ENCODE assay signal across 9 mouse cellular contexts in the genomic region with DNA sequence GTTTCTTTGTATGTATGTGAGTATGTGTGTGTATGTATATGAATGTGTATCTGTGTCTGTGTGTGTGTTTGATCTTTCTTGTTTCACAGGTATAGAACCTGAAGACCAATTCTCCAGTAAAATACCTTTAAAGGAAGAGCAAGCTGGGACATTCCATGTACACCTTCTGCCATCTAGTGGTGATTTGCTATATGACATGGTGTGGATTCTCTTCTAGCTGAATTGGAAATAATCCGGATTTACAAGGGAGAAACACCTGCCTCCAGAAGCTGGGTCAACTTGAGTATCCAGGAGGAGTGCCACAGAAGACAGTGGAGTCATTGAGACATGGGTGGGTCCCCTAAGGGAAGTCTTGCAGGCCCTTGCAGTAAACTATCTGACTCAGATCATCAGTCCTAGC. TPM values are rescaled to one million over a fixed set of nuclear protein-coding genes. Genes with fewer than 3 reads are reported as not detected.
A peak's percentile ranks its signal among the peaks of the same experiment; 100 is the strongest.
DNase-seq lines count a peak whose midpoint lies in the region; ATAC-seq and TF ChIP-seq lines count a peak whose summit lies in the region.
"Had no signal": no experiment of that assay in that cellular context is flagged by ENCODE, and none has a peak within 500 bp of the region (broad histone marks: within the 10 kb centered on the region; RNA-seq: fewer than 3 reads in every experiment).

No protein-coding gene starts in this region.

- no peak overlapping the region for H3K27ac ChIP-seq in spleen, adult 2 months (ENCODE audit: insufficient read depth, low read length)
- H3K27ac ChIP-seq in midbrain, embryonic 13.5 days = no peak overlapping the region

- no peaks in the 10 kb centered on the region for H3K27me3 ChIP-seq in spleen, adult 2 months (ENCODE audit: control insufficient read depth, insufficient read depth, low read length)
- peaks cover 5% of the 10 kb centered on the region; the same call in 1 of the 2 replicates for H3K27me3 ChIP-seq in midbrain, embryonic 13.5 days

- H3K9ac ChIP-seq in midbrain, embryonic 13.5 days (replicated peaks) = no peak overlapping the region

- TF ChIP-seq POLR2A in spleen, adult 2 months (IDR thresholded peaks at IDR 0.05; ENCODE audit: low read depth, low read length) = no peak

- H3K36me3 ChIP-seq in spleen, adult 2 months (ENCODE audit: control insufficient read depth, insufficient read depth, low read length) = no peaks in the 10 kb centered on the region
- H3K36me3 ChIP-seq in midbrain, embryonic 13.5 days = no peaks in the 10 kb centered on the region

- H3K4me1 ChIP-seq in spleen, adult 2 months (ENCODE audit: control insufficient read depth, insufficient read depth, insufficient read length) = no peaks in the 10 kb centered on the region
- peaks cover 6% of the 10 kb centered on the region; the same call in 1 of the 2 replicates for H3K4me1 ChIP-seq in midbrain, embryonic 13.5 days (replicated peaks)

- DNase-seq in heart, adult 18-20 months = peak; percentile 21 to 76
- no peak for DNase-seq in heart, postnatal 25 days (ENCODE audit: low spot score)
- DNase-seq in spleen, adult 2 months (ENCODE audit: low read depth in 1 of 2, low spot score in 2 of 2) = no peak
- DNase-seq in spleen, adult 12 weeks (ENCODE audit: low spot score) = no peak
- DNase-seq in c-Kit-positive CD71-negative TER-119-negative erythroid progenitor cells, embryonic 14.5 days (ENCODE audit: low read depth) = peak; percentile 50
- peak; percentile 15 to 32 for DNase-seq in heart, postnatal 36 days
- DNase-seq in gastrocnemius, adult 8-10 months (ENCODE audit: low spot score in 2 of 2) = no peak

- 4% methylated on average over 1 of the region's 1 CpGs for WGBS in spleen, adult 2 months
- WGBS in midbrain, embryonic 13.5 days = 0% methylated on average over 1 of the region's 1 CpGs

- peak; percentile 27; the same call in 1 of the 2 replicates for TF ChIP-seq CTCF in spleen, adult 2 months (IDR thresholded peaks at IDR 0.05; ENCODE audit: extremely low read depth, insufficient read depth, insufficient read length, insufficient replicate concordance)

- H3K4me2 ChIP-seq in midbrain, embryonic 13.5 days (replicated peaks) = no peak overlapping the region

- H3K4me3 ChIP-seq in spleen, adult 2 months (ENCODE audit: extremely low read depth, insufficient read depth, insufficient read length) = no peak overlapping the region
- H3K4me3 ChIP-seq in midbrain, embryonic 13.5 days (replicated peaks) = no peak overlapping the region

- no peaks in the 10 kb centered on the region for H3K9me3 ChIP-seq in midbrain, embryonic 13.5 days

- intact Hi-C loops in heart, postnatal 25 days (cut with DNase I) = loop anchor here (1.0 to 5.0 kb wide), 5 partner anchors 95 to 364 kb away; no protein-coding TSS in a partner anchor
- intact Hi-C loops in heart, postnatal 36 days (cut with DNase I) = loop anchor here (1.0 to 5.0 kb wide), 5 partner anchors 95 to 359 kb away; no protein-coding TSS in a partner anchor

- 0 out of 2 replicates have a peak, but pooled peaks have one; percentile 37 for ATAC-seq in midbrain, embryonic 13.5 days

RNA-seq across cellular contexts. Expression of gene Lactbl1, which starts 1.1 kb away (rescaled TPM):
- total RNA-seq in heart, adult 18-20 months (2021) = not detected
- not detected for total RNA-seq in heart, postnatal 25 days (2021)
- polyA plus RNA-seq in spleen, adult 2 months (2012; rRNA removed) = 0.49 and 0.65 TPM in 2 replicates
- total RNA-seq in heart, postnatal 36 days (2021) = not detected
- polyA plus RNA-seq in midbrain, embryonic 13.5 days (2015; fragmentation: Nextera tagmentation; extraction: Ambion mirVana) = 0.09 TPM in 1 of 2 replicates, not detected in the other
- total RNA-seq in gastrocnemius, adult 8-10 months (2022) = not detected
- polyA plus RNA-seq: liver, embryonic 16.5 days had no signal

RNA-seq across cellular contexts. Expression of gene Tex46, which starts 11.1 kb away (rescaled TPM):
- not detected for total RNA-seq in heart, adult 18-20 months (2021)
- not detected for total RNA-seq in heart, postnatal 25 days (2021)
- not detected in 2 replicates for polyA plus RNA-seq in spleen, adult 2 months (2012; rRNA removed)
- not detected for total RNA-seq in heart, postnatal 36 days (2021)
- polyA plus RNA-seq in midbrain, embryonic 13.5 days (2015; fragmentation: Nextera tagmentation; extraction: Ambion mirVana) = not detected in 2 replicates
- not detected for total RNA-seq in gastrocnemius, adult 8-10 months (2022)
- polyA plus RNA-seq: liver, embryonic 16.5 days had no signal

RNA-seq across cellular contexts. Expression of gene Kdm1a, which starts 18.8 kb away (rescaled TPM):
- total RNA-seq in heart, adult 18-20 months (2021) = 10 to 100 TPM; 28.2 to 30.6 TPM
- 10 to 100 TPM; 28.9 to 31.9 TPM for total RNA-seq in heart, postnatal 25 days (2021)
- polyA plus RNA-seq in spleen, adult 2 months (2012; rRNA removed) = 19.0 and 20.1 TPM in 2 replicates
- total RNA-seq in heart, postnatal 36 days (2021) = 10 to 100 TPM; 28.4 to 33.7 TPM
- polyA plus RNA-seq in midbrain, embryonic 13.5 days (2015; fragmentation: Nextera tagmentation; extraction: Ambion mirVana) = 81.0 and 94.8 TPM in 2 replicates
- 10 to 100 TPM; 17.0 to 19.0 (median 17.8) TPM for total RNA-seq in gastrocnemius, adult 8-10 months (2022)

Comparison
In these comparisons a context has a peak if more than half of its experiments do, and no peak if none do; other contexts are left out.
1. DNase-seq: peak in heart, adult 18-20 months (2 of 2), c-Kit-positive CD71-negative TER-119-negative erythroid progenitor cells, embryonic 14.5 days (single experiment) and heart, postnatal 36 days (2 of 2); none in heart, postnatal 25 days (single experiment), spleen, adult 2 months (0 of 2), spleen, adult 12 weeks (single experiment) and gastrocnemius, adult 8-10 months (0 of 2).